Mouse (Mus musculus): ENCODE results near the gene Gpha2. TPM values are rescaled to one million over a fixed set of nuclear protein-coding genes. Genes with fewer than 3 reads are reported as not detected.

Gene Gpha2
- polyA plus RNA-seq, 1 experiment, result not detected

DNA sequence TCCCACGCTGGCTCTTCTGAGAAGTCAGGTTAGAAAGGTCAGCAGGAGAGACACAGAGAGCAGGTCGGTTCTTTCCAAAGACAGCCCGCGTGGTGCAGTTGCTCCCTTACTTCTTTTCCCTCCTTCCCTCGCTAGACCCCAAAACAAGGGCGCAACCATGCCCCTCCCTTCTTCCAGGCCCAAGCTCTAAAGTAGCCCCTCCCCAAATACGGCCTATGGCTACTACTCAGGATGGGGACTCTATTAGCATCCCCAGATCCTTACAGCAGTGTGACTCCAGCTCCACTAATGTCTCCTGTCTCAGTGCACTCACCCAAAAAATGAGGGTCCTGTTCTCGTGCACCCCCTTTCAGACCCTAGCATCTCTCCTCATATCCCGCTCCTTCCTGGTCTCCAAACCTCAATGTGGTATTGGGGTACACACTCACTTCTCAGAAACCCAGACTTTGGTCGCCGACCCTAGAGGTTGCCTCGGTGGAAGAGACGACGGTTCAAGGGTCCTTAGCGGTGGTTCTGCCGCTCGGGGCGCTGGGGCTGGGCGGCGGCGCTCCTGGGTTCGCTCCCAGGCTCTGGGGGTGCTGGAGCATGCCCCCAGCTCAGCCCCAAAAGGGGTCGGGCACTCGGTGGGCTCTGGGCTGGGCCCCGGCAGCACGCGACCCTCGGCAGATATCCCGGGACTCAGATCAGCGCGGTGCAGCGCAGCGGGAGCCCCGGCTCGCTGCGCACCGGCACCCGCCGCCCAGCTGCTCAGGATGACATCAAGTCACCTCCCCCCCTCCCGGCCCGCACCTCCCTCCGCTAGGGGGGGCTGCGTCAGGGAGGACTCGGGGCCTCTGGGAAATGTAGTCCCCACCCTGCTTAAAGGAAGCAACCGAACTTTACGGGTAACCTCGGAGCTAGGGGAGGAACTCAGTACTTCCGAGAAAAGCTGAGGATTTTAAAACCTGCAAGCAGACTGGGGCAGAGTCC, 9.2 kb downstream of the Gpha2 start, which contains the start of gene Ppp2r5b:
Ppp2r5b (minus strand) TSS at position 789 of the 969 bp plus-strand sequence.
- under 1% methylated on average over 48 of the region's 48 CpGs for WGBS
- TF ChIP-seq CTCF (IDR thresholded peaks at IDR 0.05; ENCODE audit: borderline replicate concordance, insufficient read depth, low read depth, low read length), result no peak
- TF ChIP-seq POLR2A (IDR thresholded peaks at IDR 0.05; ENCODE audit: borderline replicate concordance, insufficient read depth, low read length), result peak; percentile 62; the same call in 1 of the 2 replicates
- peak within 1 kb of the TSS; percentile 91 for H3K4me3 ChIP-seq (replicated peaks; ENCODE audit: insufficient read depth, low read depth, low read length)
- peak; percentile 95 to 96 for DNase-seq
- H3K27me3 ChIP-seq (ENCODE audit: control insufficient read depth, insufficient read depth, low read length), result no peaks in the 10 kb centered on the region
- H3K4me1 ChIP-seq (ENCODE audit: control insufficient read depth, insufficient read depth, low read length), result peaks cover 20% of the 10 kb centered on the region
- peak within 1 kb of the TSS; percentile 93 for H3K27ac ChIP-seq (ENCODE audit: insufficient read depth, low read length)

DNA sequence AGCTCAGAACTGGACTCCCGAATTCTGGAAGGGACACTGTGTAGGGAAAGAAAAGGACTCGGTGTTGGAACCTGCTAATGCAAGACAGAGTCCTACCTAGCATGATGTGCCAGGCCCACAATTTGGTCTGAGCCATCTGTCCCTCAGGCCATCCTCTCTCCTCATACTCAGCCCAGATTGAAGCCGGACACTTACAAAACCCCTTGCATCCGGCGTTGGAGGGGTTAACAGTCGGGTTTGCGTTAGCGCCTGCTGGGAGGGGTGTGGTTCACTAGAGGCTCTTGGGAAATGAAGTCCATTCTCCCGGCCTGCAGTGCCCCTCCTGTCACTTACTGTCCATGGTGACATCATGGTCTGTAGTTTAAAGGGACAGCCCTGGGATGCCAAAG, 9.9 kb downstream of the Gpha2 start:
- Histone ChIP-seq H3K27me3 (ENCODE audit: control insufficient read depth, insufficient read depth, low read length) (no peaks in the 10 kb centered on the region), H3K4me1 (ENCODE audit: control insufficient read depth, insufficient read depth, low read length) (peaks cover 13% of the 10 kb centered on the region), H3K4me3 (replicated peaks; ENCODE audit: insufficient read depth, low read depth, low read length) (peak overlapping the region; percentile 89), H3K27ac (ENCODE audit: insufficient read depth, low read length) (peak overlapping the region; percentile 93)
- peak; percentile 94 to 96 for DNase-seq
- WGBS, result under 1% methylated on average over 9 of the region's 9 CpGs
- TF ChIP-seq CTCF (IDR thresholded peaks at IDR 0.05; ENCODE audit: borderline replicate concordance, insufficient read depth, low read depth, low read length) (no peak), POLR2A (IDR thresholded peaks at IDR 0.05; ENCODE audit: borderline replicate concordance, insufficient read depth, low read length) (no peak)

GRCm38 (mm10) chr19:6236842-6237241, 10.7 kb downstream of the Gpha2 start:
- H3K4me1 ChIP-seq (ENCODE audit: control insufficient read depth, insufficient read depth, low read length), result peaks cover 10% of the 10 kb centered on the region
- peak; percentile 38 to 42 for DNase-seq
- WGBS, result 67% methylated on average over 7 of the region's 7 CpGs
- TF ChIP-seq CTCF (IDR thresholded peaks at IDR 0.05; ENCODE audit: borderline replicate concordance, insufficient read depth, low read depth, low read length), result no peak
- peak overlapping the region; percentile 60 for H3K27ac ChIP-seq (ENCODE audit: insufficient read depth, low read length)
- no peak overlapping the region for H3K4me3 ChIP-seq (replicated peaks; ENCODE audit: insufficient read depth, low read depth, low read length)
- no peaks in the 10 kb centered on the region for H3K27me3 ChIP-seq (ENCODE audit: control insufficient read depth, insufficient read depth, low read length)

DNA sequence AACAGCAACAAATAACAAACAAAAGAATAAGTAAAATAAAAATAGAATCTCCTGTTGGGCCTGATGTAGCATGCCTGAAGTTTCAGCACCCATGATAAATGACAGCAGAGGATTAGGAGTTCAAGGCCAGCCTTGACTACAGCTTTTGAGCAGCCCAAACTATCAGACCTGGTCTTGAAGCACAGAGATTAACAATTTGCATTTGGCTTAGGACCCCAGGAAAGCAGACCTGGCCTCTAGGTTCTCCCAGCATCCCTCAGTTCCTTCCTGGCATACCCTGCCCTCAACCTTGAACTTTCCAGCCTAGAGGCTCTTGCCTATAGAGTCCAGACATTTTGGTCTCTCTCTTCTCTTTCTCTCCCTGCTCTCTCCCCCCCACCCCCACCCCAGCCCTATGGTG, 12.6 kb downstream of the Gpha2 start:
- H3K27me3 ChIP-seq (ENCODE audit: control insufficient read depth, insufficient read depth, low read length), result no peaks in the 10 kb centered on the region
- no peak overlapping the region for H3K27ac ChIP-seq (ENCODE audit: insufficient read depth, low read length)
- H3K4me1 ChIP-seq (ENCODE audit: control insufficient read depth, insufficient read depth, low read length), result peaks cover 13% of the 10 kb centered on the region
- H3K4me3 ChIP-seq (replicated peaks; ENCODE audit: insufficient read depth, low read depth, low read length), result no peak overlapping the region
- no peak for TF ChIP-seq POLR2A (IDR thresholded peaks at IDR 0.05; ENCODE audit: borderline replicate concordance, insufficient read depth, low read length)
- TF ChIP-seq CTCF (IDR thresholded peaks at IDR 0.05; ENCODE audit: borderline replicate concordance, insufficient read depth, low read depth, low read length), result no peak
- no peak for DNase-seq

- H3K4me1 ChIP-seq (ENCODE audit: control insufficient read depth, insufficient read depth, low read length), result peaks cover 13% of the 10 kb centered on the region
- H3K4me3 ChIP-seq (replicated peaks; ENCODE audit: insufficient read depth, low read depth, low read length), result no peak overlapping the region
- 77% methylated on average over 1 of the region's 1 CpGs for WGBS
- no peak for TF ChIP-seq POLR2A (IDR thresholded peaks at IDR 0.05; ENCODE audit: borderline replicate concordance, insufficient read depth, low read length)
- no peak for TF ChIP-seq CTCF (IDR thresholded peaks at IDR 0.05; ENCODE audit: borderline replicate concordance, insufficient read depth, low read depth, low read length)
- no peak overlapping the region for H3K27ac ChIP-seq (ENCODE audit: insufficient read depth, low read length)
- no peaks in the 10 kb centered on the region for H3K27me3 ChIP-seq (ENCODE audit: control insufficient read depth, insufficient read depth, low read length)
- DNase-seq, result no peak
Measured at GRCm38 (mm10) chr19:6240136-6240535, 14.0 kb downstream of the Gpha2 start.

GRCm38 (mm10) chr19:6240725-6241124, 14.5 kb downstream of the Gpha2 start:
- no peak for TF ChIP-seq CTCF (IDR thresholded peaks at IDR 0.05; ENCODE audit: borderline replicate concordance, insufficient read depth, low read depth, low read length)
- TF ChIP-seq POLR2A (IDR thresholded peaks at IDR 0.05; ENCODE audit: borderline replicate concordance, insufficient read depth, low read length), result no peak
- Histone ChIP-seq H3K4me3 (replicated peaks; ENCODE audit: insufficient read depth, low read depth, low read length) (no peak overlapping the region), H3K27ac (ENCODE audit: insufficient read depth, low read length) (no peak overlapping the region), H3K4me1 (ENCODE audit: control insufficient read depth, insufficient read depth, low read length) (peaks cover 13% of the 10 kb centered on the region), H3K27me3 (ENCODE audit: control insufficient read depth, insufficient read depth, low read length) (no peaks in the 10 kb centered on the region)
- no peak for DNase-seq
- WGBS, result 38% methylated on average over 5 of the region's 5 CpGs

DNA sequence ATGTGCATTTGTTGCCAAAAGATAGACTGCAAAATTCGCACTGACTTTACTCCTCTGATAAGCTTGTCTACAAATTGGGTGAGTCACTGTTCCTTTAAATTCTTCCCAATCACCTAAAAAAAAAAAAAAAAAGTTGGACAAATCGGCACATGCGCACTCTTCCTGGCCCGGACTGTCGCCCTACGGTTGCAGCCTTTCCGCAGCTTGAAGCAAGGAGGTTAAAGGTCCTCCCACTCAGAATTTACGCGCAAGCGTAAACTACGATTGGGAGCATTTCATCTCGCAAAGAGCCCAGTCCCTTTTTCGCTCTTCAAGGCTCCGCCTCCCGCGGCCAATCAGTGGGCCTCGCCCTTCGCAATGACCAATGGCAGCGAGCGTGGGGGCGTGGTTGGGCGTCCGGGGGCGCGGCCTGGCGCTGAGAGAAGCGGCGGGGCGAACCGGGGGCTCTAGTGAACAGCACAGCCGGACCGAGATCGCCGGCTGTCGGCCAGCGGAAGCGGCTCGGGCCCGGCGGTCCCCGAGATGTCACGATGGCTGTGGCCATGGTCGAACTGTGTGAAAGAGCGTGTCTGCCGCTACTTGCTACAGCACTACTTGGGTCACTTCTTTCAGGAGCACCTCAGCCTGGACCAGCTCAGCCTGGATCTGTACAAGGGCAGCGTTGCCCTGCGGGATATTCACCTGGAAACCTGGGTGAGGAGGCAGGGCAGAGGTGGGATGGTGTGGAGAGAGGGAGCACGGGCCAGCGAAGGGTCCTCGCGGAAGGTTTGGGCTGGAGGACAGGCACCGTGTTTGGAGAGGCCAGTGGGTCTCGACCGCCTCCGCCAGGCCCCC, 15.3 kb downstream of the Gpha2 start, which contains the start of gene Atg2a:
Atg2a (plus strand) TSS at position 395 of the 834 bp plus-strand sequence.
- H3K4me3 ChIP-seq (replicated peaks; ENCODE audit: insufficient read depth, low read depth, low read length), result peak within 1 kb of the TSS; percentile 95
- WGBS, result under 1% methylated on average over 55 of the region's 55 CpGs
- TF ChIP-seq POLR2A (IDR thresholded peaks at IDR 0.05; ENCODE audit: borderline replicate concordance, insufficient read depth, low read length) (peak; percentile 68; the same call in 1 of the 2 replicates), CTCF (IDR thresholded peaks at IDR 0.05; ENCODE audit: borderline replicate concordance, insufficient read depth, low read depth, low read length) (no peak)
- H3K27me3 ChIP-seq (ENCODE audit: control insufficient read depth, insufficient read depth, low read length), result no peaks in the 10 kb centered on the region
- peak; percentile 98 to 100 for DNase-seq
- peak within 1 kb of the TSS; percentile 50 for H3K27ac ChIP-seq (ENCODE audit: insufficient read depth, low read length)
- H3K4me1 ChIP-seq (ENCODE audit: control insufficient read depth, insufficient read depth, low read length), result peaks cover 13% of the 10 kb centered on the region

Measured in cerebellum, adult 2 months (tissue).